Mouse (Mus musculus) left cerebral cortex, postnatal 14 days (tissue): Measurements from ENCODE around the gene Rab11fip2. TPM values are rescaled to one million over a fixed set of nuclear protein-coding genes. Genes with fewer than 3 reads are reported as not detected.

Experiments used
- DNase-seq, 2 experiments: peaks; one replicate each; pipeline ENCODE4 v3.0.0; 2021 to 2022; ENCODE audit warnings: low spot score in 2 of 2, mixed read lengths in 1 of 2
- intact Hi-C: fragments of 180-260 bp; cut with DNase I; formaldehyde crosslinking; loops from one replicate; pipeline ENCODE4 v1.15.1; 2025
- total RNA-seq, 2 experiments: library from RNA; stranded (reverse); gene quantifications; 2 replicates each; pipeline ENCODE4 v1.2.3; 2021

Gene Rab11fip2
- total RNA-seq, 2 experiments from 2014 or later, result 76.6 to 78.6 TPM

DNA sequence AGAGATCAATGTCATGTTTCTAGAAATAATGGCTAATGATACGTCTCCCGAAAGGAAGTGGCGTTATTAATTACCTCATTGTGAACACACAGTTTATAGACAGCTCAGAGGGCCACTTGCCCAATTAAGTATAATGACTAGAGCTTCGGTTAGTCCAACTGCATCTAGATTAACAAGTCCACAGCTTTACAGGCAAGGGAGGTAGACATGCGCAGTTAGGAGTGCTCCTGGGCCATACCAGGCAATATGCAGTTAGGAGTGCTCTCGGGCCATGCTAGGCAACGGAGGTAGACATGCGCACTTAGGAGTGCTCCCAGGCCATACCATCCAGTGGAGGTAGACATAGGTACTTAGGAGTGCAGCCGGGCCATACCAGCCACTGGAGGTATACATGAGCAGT is 76.8 kb downstream of the Rab11fip2 start:
- intact Hi-C loops, result no loop called here
- no peak for DNase-seq

DNA sequence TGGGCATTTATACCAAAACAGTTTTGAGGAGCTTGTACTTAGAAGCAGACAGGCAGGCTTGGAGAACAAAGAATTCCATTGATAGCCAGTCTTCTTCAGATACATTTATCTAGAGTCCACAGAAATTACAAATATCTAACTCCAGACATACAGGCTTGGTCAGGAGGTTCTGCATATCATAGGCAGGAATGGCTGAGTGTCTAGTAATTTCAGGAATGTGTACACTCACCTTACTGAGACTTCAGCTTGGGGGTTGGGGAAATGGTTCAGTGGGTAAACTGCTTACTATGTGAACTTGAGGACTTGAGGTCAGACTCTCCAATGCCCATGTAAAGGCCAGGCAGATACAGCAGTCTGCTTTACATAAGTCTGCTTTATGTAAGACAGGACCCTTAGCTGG is 81.0 kb downstream of the Rab11fip2 start:
- intact Hi-C loops, result no loop called here
- no peak for DNase-seq

DNA sequence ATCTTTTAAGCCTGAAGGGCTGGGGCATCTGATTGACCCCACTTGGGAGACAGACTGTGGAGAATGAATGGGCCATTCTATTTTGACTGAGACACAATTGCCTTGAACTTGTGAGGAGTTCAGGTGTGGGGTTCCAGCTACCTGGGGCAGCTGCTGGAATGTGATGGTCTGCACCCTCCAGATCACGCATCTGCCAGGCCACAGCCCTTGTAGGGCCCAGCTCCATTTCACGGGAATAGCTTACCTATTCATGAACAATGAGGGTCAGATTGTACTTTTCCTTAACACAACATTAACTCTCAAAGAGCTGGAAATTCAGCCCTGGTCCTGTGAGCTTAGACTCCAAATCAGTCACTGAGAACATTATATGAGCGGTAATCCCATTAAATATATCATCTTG is 82.7 kb downstream of the Rab11fip2 start:
- intact Hi-C loops, result no loop called here
- DNase-seq, result no peak

DNA sequence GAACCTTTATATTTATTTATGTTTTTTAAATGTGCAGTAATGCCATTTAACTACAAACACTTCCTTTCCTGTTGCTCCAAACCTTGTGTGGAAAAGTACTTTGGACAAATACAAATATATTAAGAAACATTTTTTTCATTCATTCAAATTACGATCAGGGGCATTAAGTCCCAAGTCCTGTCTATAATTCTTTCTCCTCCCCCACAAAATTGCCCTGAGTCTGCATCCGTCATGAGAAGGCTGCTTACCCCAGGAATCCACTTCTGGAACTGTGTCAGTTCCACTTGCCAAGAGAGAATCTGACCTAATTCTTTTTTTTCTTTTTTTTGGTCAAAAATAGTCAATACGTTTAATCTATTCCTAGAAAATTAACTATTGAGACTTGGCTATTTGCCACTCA is 90.4 kb downstream of the Rab11fip2 start:
- DNase-seq, result no peak
- intact Hi-C loops, result no loop called here
